Mouse (Mus musculus) layer of hippocampus, postnatal 10 days (tissue): ENCODE results near the gene Otor. TPM values are rescaled to one million over a fixed set of nuclear protein-coding genes. Genes with fewer than 3 reads are reported as not detected.
A peak's percentile ranks its signal among the peaks of the same experiment; 100 is the strongest.

Experiments used
- DNase-seq, 2 experiments: peaks; one replicate each; pipeline ENCODE4 v3.0.0; 2021; ENCODE audit warnings: low spot score in 2 of 2
- long read RNA-seq: library from polyadenylated mRNA; stranded (forward); transcript quantifications from one replicate; pipeline ENCODE4 v2.0.0, GENCODE M21; 2023
- total RNA-seq, 2 experiments: library from RNA; stranded (reverse); gene quantifications; 2 replicates each; pipeline ENCODE4 v1.2.3; 2021

Otor gene
- total RNA-seq = not detected
- long read RNA-seq = 0 reads

- no peak for DNase-seq
Observed at GRCm38 (mm10) chr2:143078198-143078851, at the start of gene Otor. TSS of gene Otor (plus strand) at chr2:143078473.

- no peak for DNase-seq
Observed at GRCm38 (mm10) chr2:143031283-143031682, 47.0 kb upstream of the Otor start.

- DNase-seq = peak in 1 of 2 experiments; percentile 14
Observed at GRCm38 (mm10) chr2:143032378-143033255, 45.7 kb upstream of the Otor start.

- peak in 1 of 2 experiments; percentile 17 for DNase-seq
Observed at GRCm38 (mm10) chr2:143034350-143035085, 43.8 kb upstream of the Otor start.

- DNase-seq = no peak
Observed at GRCm38 (mm10) chr2:143035086-143035593, 43.1 kb upstream of the Otor start.

GRCm38 (mm10) chr2:143041596-143041995 is 36.7 kb upstream of the Otor start:
- DNase-seq = no peak

- no peak for DNase-seq
Observed at GRCm38 (mm10) chr2:143055251-143055650, 23.0 kb upstream of the Otor start.

GRCm38 (mm10) chr2:143056736-143057135 is 21.5 kb upstream of the Otor start:
- no peak for DNase-seq

GRCm38 (mm10) chr2:143062432-143062811 is 15.9 kb upstream of the Otor start:
- DNase-seq = no peak

- peak; percentile 84 to 91 for DNase-seq
Observed at GRCm38 (mm10) chr2:143062812-143063792, 15.2 kb upstream of the Otor start, which contains the start of gene Snrpb2. TSS of gene Snrpb2 (plus strand) at chr2:143063039.

- no peak for DNase-seq
Observed at GRCm38 (mm10) chr2:143065914-143066313, 12.4 kb upstream of the Otor start.

GRCm38 (mm10) chr2:143081693-143082092 is 3.4 kb downstream of the Otor start:
- no peak for DNase-seq

GRCm38 (mm10) chr2:143084852-143085397 is 6.7 kb downstream of the Otor start:
- no peak for DNase-seq

- no peak for DNase-seq
Observed at GRCm38 (mm10) chr2:143089866-143090265, 11.6 kb downstream of the Otor start.

GRCm38 (mm10) chr2:143093726-143094125 is 15.5 kb downstream of the Otor start:
- peak; percentile 83 for DNase-seq

GRCm38 (mm10) chr2:143094761-143095160 is 16.5 kb downstream of the Otor start:
- DNase-seq = no peak

GRCm38 (mm10) chr2:143097170-143097569 is 18.9 kb downstream of the Otor start:
- no peak for DNase-seq

GRCm38 (mm10) chr2:143113859-143114258 is 35.6 kb downstream of the Otor start:
- no peak for DNase-seq

- peak; percentile 48 to 56 for DNase-seq
Observed at GRCm38 (mm10) chr2:143114716-143115115, 36.4 kb downstream of the Otor start.

GRCm38 (mm10) chr2:143117453-143117852 is 39.2 kb downstream of the Otor start:
- peak; percentile 37 to 52 for DNase-seq
